Mouse (Mus musculus) megakaryocyte, embryonic 14.5 days (primary cell): ENCODE data around the gene Psrc1. TPM values are rescaled to one million over a fixed set of nuclear protein-coding genes. Genes with fewer than 3 reads are reported as not detected.

Experiments used
- H3K27me3 ChIP-seq: replicated peaks from 2 replicates; pipeline ENCODE3; 2012; ENCODE audit warnings: inconsistent platforms
- H3K36me3 ChIP-seq: replicated peaks from 2 replicates; pipeline ENCODE3; 2012; ENCODE audit warnings: low read length, inconsistent platforms, mixed read lengths
- H3K4me1 ChIP-seq: 2 replicates; pipeline ENCODE4 v1.6.1; 2012; ENCODE audit warnings: inconsistent platforms
- H3K4me3 ChIP-seq: replicated peaks from 2 replicates; pipeline ENCODE3; 2012; ENCODE audit warnings: moderate library complexity, mild to moderate bottlenecking, inconsistent platforms
- H3K9me3 ChIP-seq: 2 replicates; pipeline ENCODE4 v1.6.1; 2012; ENCODE audit warnings: inconsistent platforms
- FLI1 ChIP-seq: IDR thresholded peaks from 2 replicates; pipeline ENCODE4 v1.6.1; 2012; ENCODE audit warnings: low read length, inconsistent platforms, mixed read lengths
- GATA1 ChIP-seq: IDR thresholded peaks from 3 replicates; pipeline ENCODE4 v1.6.1; 2012; ENCODE audit warnings: mixed read lengths, low read length, inconsistent platforms, borderline replicate concordance
- polyA plus RNA-seq: library from polyadenylated mRNA; stranded (reverse); fragments of >175 nt; gene quantifications from 2 replicates; pipeline ENCODE4 v1.2.3, GENCODE M21; 2012; ENCODE audit warnings: low replicate concordance; ENCODE audit not compliant: insufficient read depth

Psrc1 gene
- polyA plus RNA-seq, 1 experiment, result 57.7 TPM

- TF ChIP-seq GATA1, result no peak
- no peak for TF ChIP-seq FLI1
- no peaks in the 10 kb centered on the region for H3K9me3 ChIP-seq
- no peak overlapping the region for H3K4me3 ChIP-seq
- H3K27me3 ChIP-seq, result peaks cover 81% of the 10 kb centered on the region
- no peaks in the 10 kb centered on the region for H3K36me3 ChIP-seq
- peaks cover 17% of the 10 kb centered on the region for H3K4me1 ChIP-seq
These were observed 22.8 kb downstream of the Psrc1 start for GRCm38 (mm10) chr3:108406306-108406885.

GRCm38 (mm10) chr3:108408517-108409008 is 24.9 kb downstream of the Psrc1 start:
- Histone ChIP-seq H3K27me3 (peaks cover 81% of the 10 kb centered on the region), H3K9me3 (peaks cover 18% of the 10 kb centered on the region), H3K4me3 (no peak overlapping the region), H3K4me1 (peaks cover 6% of the 10 kb centered on the region; the same call in 1 of the 2 replicates), H3K36me3 (peaks cover 9% of the 10 kb centered on the region)
- TF ChIP-seq GATA1 (no peak), FLI1 (no peak)

GRCm38 (mm10) chr3:108409656-108410358 is 26.2 kb downstream of the Psrc1 start:
- Histone ChIP-seq H3K9me3 (peaks cover 31% of the 10 kb centered on the region), H3K36me3 (peaks cover 17% of the 10 kb centered on the region)
- TF ChIP-seq FLI1, result no peak
- TF ChIP-seq GATA1, result no peak

GRCm38 (mm10) chr3:108410359-108410714 is 26.7 kb downstream of the Psrc1 start:
- peaks cover 88% of the 10 kb centered on the region for H3K27me3 ChIP-seq
- H3K9me3 ChIP-seq, result peaks cover 36% of the 10 kb centered on the region
- peaks cover 13% of the 10 kb centered on the region for H3K4me1 ChIP-seq
- H3K36me3 ChIP-seq, result peaks cover 17% of the 10 kb centered on the region
- no peak overlapping the region for H3K4me3 ChIP-seq
- TF ChIP-seq GATA1 (no peak), FLI1 (no peak)

More at GRCm38 (mm10) chr3:108409656-108410358, 26.2 kb downstream of the Psrc1 start:
- H3K4me3 ChIP-seq, result no peak overlapping the region
- H3K27me3 ChIP-seq, result peaks cover 85% of the 10 kb centered on the region
- H3K4me1 ChIP-seq, result peaks cover 8% of the 10 kb centered on the region; the same call in 1 of the 2 replicates

GRCm38 (mm10) chr3:108411026-108411753 is 27.6 kb downstream of the Psrc1 start:
- Histone ChIP-seq H3K27me3 (peaks cover 90% of the 10 kb centered on the region), H3K4me3 (no peak overlapping the region), H3K36me3 (peaks cover 17% of the 10 kb centered on the region), H3K4me1 (peaks cover 22% of the 10 kb centered on the region), H3K9me3 (peaks cover 36% of the 10 kb centered on the region)
- TF ChIP-seq GATA1, result no peak
- no peak for TF ChIP-seq FLI1

GRCm38 (mm10) chr3:108411754-108412121 is 28.1 kb downstream of the Psrc1 start:
- H3K4me3 ChIP-seq, result no peak overlapping the region
- peaks cover 36% of the 10 kb centered on the region for H3K9me3 ChIP-seq
- H3K27me3 ChIP-seq, result peaks cover 91% of the 10 kb centered on the region
- H3K36me3 ChIP-seq, result peaks cover 17% of the 10 kb centered on the region
- TF ChIP-seq FLI1, result no peak
- TF ChIP-seq GATA1, result no peak
- H3K4me1 ChIP-seq, result peaks cover 27% of the 10 kb centered on the region

GRCm38 (mm10) chr3:108413634-108414360 is 30.2 kb downstream of the Psrc1 start:
- no peak for TF ChIP-seq GATA1
- no peak for TF ChIP-seq FLI1
- Histone ChIP-seq H3K36me3 (peaks cover 17% of the 10 kb centered on the region), H3K27me3 (peaks cover 89% of the 10 kb centered on the region), H3K9me3 (peaks cover 36% of the 10 kb centered on the region), H3K4me3 (peak overlapping the region; percentile 7), H3K4me1 (peaks cover 44% of the 10 kb centered on the region)

GRCm38 (mm10) chr3:108414857-108415830 is 31.5 kb downstream of the Psrc1 start, which contains the start of gene Celsr2:
Gene Celsr2, minus strand, starts transcription at chr3:108415552.
- Histone ChIP-seq H3K4me1 (peaks cover 44% of the 10 kb centered on the region), H3K36me3 (peaks cover 17% of the 10 kb centered on the region), H3K4me3 (peak within 1 kb of the TSS; percentile 91), H3K9me3 (peaks cover 36% of the 10 kb centered on the region), H3K27me3 (peaks cover 81% of the 10 kb centered on the region)
- no peak for TF ChIP-seq FLI1
- no peak for TF ChIP-seq GATA1

- Histone ChIP-seq H3K4me1 (peaks cover 38% of the 10 kb centered on the region), H3K9me3 (peaks cover 36% of the 10 kb centered on the region), H3K4me3 (peak overlapping the region; percentile 91), H3K36me3 (peaks cover 17% of the 10 kb centered on the region), H3K27me3 (peaks cover 78% of the 10 kb centered on the region)
- TF ChIP-seq GATA1, result no peak
These were observed 32.2 kb downstream of the Psrc1 start for GRCm38 (mm10) chr3:108415831-108416223.
